Mouse (Mus musculus) forebrain, embryonic 13.5 days (tissue): ENCODE measurements around the gene Dcun1d4. TPM values are rescaled to one million over a fixed set of nuclear protein-coding genes. Genes with fewer than 3 reads are reported as not detected.

Experiments used
- ATAC-seq: fragments of 200-750 bp; cut with Nextera tagmentation; 2 replicates; pipeline ENCODE4 v1.8.0; 2017
- H3K27ac ChIP-seq: fragments of 300-500 bp; sonication (generic); 2 replicates; pipeline ENCODE4 v1.5.1; 2015; ENCODE audit warnings: inconsistent platforms, mild to moderate bottlenecking, moderate library complexity
- H3K27me3 ChIP-seq: fragments of 300-500 bp; sonication (generic); 2 replicates; pipeline ENCODE4 v1.6.1; 2015; ENCODE audit warnings: mild to moderate bottlenecking, inconsistent platforms
- H3K36me3 ChIP-seq: fragments of 300-500 bp; sonication (generic); 2 replicates; pipeline ENCODE4 v1.6.1; 2015; ENCODE audit warnings: mild to moderate bottlenecking, inconsistent platforms; ENCODE audit not compliant: poor library complexity, severe bottlenecking
- H3K4me1 ChIP-seq: fragments of 300-500 bp; sonication (generic); 2 replicates; pipeline ENCODE4 v1.6.1; 2015; ENCODE audit warnings: inconsistent platforms
- H3K4me2 ChIP-seq: fragments of 300-500 bp; sonication (generic); 2 replicates; pipeline ENCODE4 v1.6.1; 2015; ENCODE audit warnings: inconsistent platforms, mild to moderate bottlenecking, moderate library complexity
- H3K4me3 ChIP-seq: fragments of 300-500 bp; sonication (generic); 2 replicates; pipeline ENCODE4 v1.5.1; 2015; ENCODE audit warnings: mild to moderate bottlenecking, inconsistent platforms
- H3K9ac ChIP-seq: fragments of 300-500 bp; sonication (generic); 2 replicates; pipeline ENCODE4 v1.6.1; 2015; ENCODE audit warnings: mild to moderate bottlenecking, inconsistent platforms
- H3K9me3 ChIP-seq: fragments of 300-500 bp; sonication (generic); replicated peaks from 2 replicates; pipeline ENCODE4 v1.6.1; 2016; ENCODE audit warnings: inconsistent platforms
- WGBS: fragments of 180-500 bp; shearing (Covaris S2); methylation state at CpG from one replicate; pipeline ENCODE4 v1.1.7; 2015; 5-methylcytosine and 5-hydroxymethylcytosine counted together
- polyA plus RNA-seq: library from polyadenylated mRNA; unstranded; fragments of >200 nt; fragmentation: Nextera tagmentation; extraction: Ambion mirVana; gene quantifications from 2 replicates; pipeline ENCODE4 v1.2.1, GENCODE M21; 2015

Dcun1d4 gene
- polyA plus RNA-seq, 1 experiment from 2014 or later: 42.8 TPM

GRCm38 (mm10) chr5:73537669-73538068 is 56.9 kb downstream of the Dcun1d4 start:
- Histone ChIP-seq H3K27me3 (no peaks in the 10 kb centered on the region), H3K4me1 (no peaks in the 10 kb centered on the region), H3K36me3 (peaks cover 71% of the 10 kb centered on the region), H3K9ac (no peak overlapping the region), H3K27ac (no peak overlapping the region), H3K4me3 (no peak overlapping the region), H3K9me3 (no peaks in the 10 kb centered on the region), H3K4me2 (no peak overlapping the region)
- ATAC-seq: no peak
- 95% methylated on average over 12 of the region's 12 CpGs for WGBS

DNA sequence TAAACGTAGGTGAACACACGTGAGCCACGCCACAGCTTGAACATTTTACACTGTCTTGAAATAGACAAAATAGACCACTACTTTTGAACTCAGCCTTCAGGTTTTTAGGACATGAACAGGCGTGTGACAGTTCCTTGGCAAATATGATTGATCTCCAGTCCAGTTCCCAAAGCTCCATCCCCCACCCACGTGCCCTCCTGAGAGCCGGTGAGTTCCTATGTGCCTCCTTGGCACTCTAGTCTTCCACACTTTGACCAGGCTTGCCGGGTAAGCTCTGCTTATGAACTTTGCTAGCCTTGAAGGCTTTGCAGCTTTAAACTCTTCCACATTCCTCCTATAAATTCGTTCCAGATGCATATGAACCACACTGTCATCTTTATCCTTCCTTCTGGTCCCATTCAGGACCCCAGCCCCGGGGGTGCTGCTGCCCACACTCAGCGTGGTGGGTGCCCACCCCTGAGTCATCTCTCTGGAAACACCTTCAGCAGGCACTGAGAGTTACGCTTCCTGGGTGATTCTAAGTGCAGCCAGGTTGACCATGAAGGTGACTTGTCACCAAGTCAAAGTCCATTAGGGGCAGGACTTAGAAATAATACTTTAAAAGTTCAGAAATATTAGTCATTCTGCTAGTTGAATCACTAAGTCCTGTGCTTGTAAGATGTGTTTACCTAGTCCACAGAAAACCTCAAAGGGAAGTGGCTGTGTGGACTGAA is 57.9 kb downstream of the Dcun1d4 start:
- no peak for ATAC-seq
- Histone ChIP-seq H3K9me3 (no peaks in the 10 kb centered on the region), H3K4me2 (no peak overlapping the region), H3K27ac (no peak overlapping the region), H3K9ac (no peak overlapping the region), H3K27me3 (no peaks in the 10 kb centered on the region), H3K4me3 (no peak overlapping the region), H3K4me1 (no peaks in the 10 kb centered on the region), H3K36me3 (peaks cover 67% of the 10 kb centered on the region)
- 93% methylated on average over 11 of the region's 11 CpGs for WGBS

GRCm38 (mm10) chr5:73539848-73540510 is 59.2 kb downstream of the Dcun1d4 start:
- H3K27ac ChIP-seq: no peak overlapping the region
- no peaks in the 10 kb centered on the region for H3K27me3 ChIP-seq
- peak; percentile 86 for ATAC-seq
- H3K4me2 ChIP-seq: no peak overlapping the region
- WGBS: 62% methylated on average over 6 of the region's 6 CpGs
- no peaks in the 10 kb centered on the region for H3K9me3 ChIP-seq
- 0 out of 2 replicates have a peak overlapping the region, but pooled peaks have one; percentile 1 for H3K9ac ChIP-seq
- no peaks in the 10 kb centered on the region for H3K4me1 ChIP-seq
- H3K36me3 ChIP-seq: peaks cover 68% of the 10 kb centered on the region
- no peak overlapping the region for H3K4me3 ChIP-seq

DNA sequence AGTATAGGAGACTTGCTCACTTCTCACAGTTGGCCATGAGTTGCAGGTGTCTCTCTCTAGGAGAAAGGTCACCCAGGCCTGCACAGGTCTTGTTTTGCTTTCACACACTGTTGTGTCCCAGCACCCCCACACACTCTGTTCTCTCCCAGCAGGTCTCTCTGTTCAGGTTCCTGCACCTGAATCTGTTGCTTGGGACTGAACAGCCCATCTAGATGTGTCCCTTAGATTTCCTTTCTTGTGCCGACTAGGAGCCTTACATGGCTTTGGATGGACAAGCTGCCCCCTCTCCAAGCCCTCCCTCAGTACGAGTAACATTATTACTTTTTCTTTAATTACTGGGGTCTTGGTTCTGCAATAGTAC is 59.7 kb downstream of the Dcun1d4 start:
- peaks cover 69% of the 10 kb centered on the region for H3K36me3 ChIP-seq

GRCm38 (mm10) chr5:73544111-73544753 is 63.4 kb downstream of the Dcun1d4 start:
- ATAC-seq: no peak
- Histone ChIP-seq H3K9me3 (no peaks in the 10 kb centered on the region), H3K27me3 (no peaks in the 10 kb centered on the region), H3K4me1 (no peaks in the 10 kb centered on the region), H3K9ac (no peak overlapping the region), H3K27ac (no peak overlapping the region), H3K4me3 (no peak overlapping the region), H3K36me3 (peaks cover 55% of the 10 kb centered on the region), H3K4me2 (no peak overlapping the region)
- WGBS: 90% methylated on average over 10 of the region's 10 CpGs

More for the DNA sequence above, 59.7 kb downstream of the Dcun1d4 start:
- Histone ChIP-seq H3K4me1 (no peaks in the 10 kb centered on the region), H3K4me3 (no peak overlapping the region), H3K9me3 (no peaks in the 10 kb centered on the region), H3K4me2 (no peak overlapping the region), H3K27ac (no peak overlapping the region), H3K27me3 (no peaks in the 10 kb centered on the region), H3K9ac (no peak overlapping the region)
- WGBS: 97% methylated on average over 2 of the region's 2 CpGs
- ATAC-seq: no peak

GRCm38 (mm10) chr5:73545641-73546040 is 64.8 kb downstream of the Dcun1d4 start:
- Histone ChIP-seq H3K4me3 (no peak overlapping the region), H3K4me1 (no peaks in the 10 kb centered on the region), H3K27me3 (no peaks in the 10 kb centered on the region), H3K9ac (no peak overlapping the region), H3K36me3 (peaks cover 52% of the 10 kb centered on the region), H3K4me2 (no peak overlapping the region), H3K9me3 (no peaks in the 10 kb centered on the region), H3K27ac (no peak overlapping the region)
- 79% methylated on average over 6 of the region's 6 CpGs for WGBS
- no peak for ATAC-seq

DNA sequence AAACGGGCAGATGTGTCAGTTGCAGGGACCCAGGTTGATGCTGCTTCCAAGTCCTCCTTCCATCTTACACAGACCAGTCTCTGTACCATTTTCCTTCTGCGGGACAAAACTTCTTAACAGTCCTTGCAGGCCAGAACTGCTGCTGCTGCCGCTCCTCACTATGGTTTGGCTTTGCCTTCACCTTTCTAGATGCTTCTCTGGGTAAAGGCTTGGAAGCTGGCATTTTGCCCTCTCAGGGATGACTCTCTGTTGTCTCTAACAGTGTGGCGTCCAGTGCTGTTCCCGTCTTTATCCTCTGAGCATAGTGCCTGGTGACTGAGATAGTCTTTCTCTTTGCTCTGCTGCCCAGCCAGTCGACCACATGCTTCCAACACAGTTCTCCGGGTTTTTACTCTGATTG is 66.5 kb downstream of the Dcun1d4 start:
- H3K9ac ChIP-seq: no peak overlapping the region
- no peak overlapping the region for H3K4me2 ChIP-seq
- no peak for ATAC-seq
- H3K27ac ChIP-seq: no peak overlapping the region
- no peaks in the 10 kb centered on the region for H3K27me3 ChIP-seq
- H3K36me3 ChIP-seq: peaks cover 44% of the 10 kb centered on the region
- 88% methylated on average over 7 of the region's 7 CpGs for WGBS
- H3K9me3 ChIP-seq: no peaks in the 10 kb centered on the region
- no peak overlapping the region for H3K4me3 ChIP-seq
- H3K4me1 ChIP-seq: no peaks in the 10 kb centered on the region

GRCm38 (mm10) chr5:73548237-73548636 is 67.4 kb downstream of the Dcun1d4 start:
- Histone ChIP-seq H3K4me2 (no peak overlapping the region), H3K9me3 (no peaks in the 10 kb centered on the region), H3K4me3 (no peak overlapping the region), H3K36me3 (peaks cover 45% of the 10 kb centered on the region), H3K27me3 (no peaks in the 10 kb centered on the region), H3K4me1 (no peaks in the 10 kb centered on the region), H3K27ac (no peak overlapping the region), H3K9ac (no peak overlapping the region)
- no peak for ATAC-seq
- 91% methylated on average over 7 of the region's 7 CpGs for WGBS

- no peak for ATAC-seq
- H3K4me1 ChIP-seq: no peaks in the 10 kb centered on the region
- peaks cover 48% of the 10 kb centered on the region for H3K36me3 ChIP-seq
- H3K4me3 ChIP-seq: no peak overlapping the region
- no peak overlapping the region for H3K4me2 ChIP-seq
- H3K9ac ChIP-seq: no peak overlapping the region
- no peak overlapping the region for H3K27ac ChIP-seq
- 96% methylated on average over 1 of the region's 1 CpGs for WGBS
- H3K9me3 ChIP-seq: no peaks in the 10 kb centered on the region
- H3K27me3 ChIP-seq: no peaks in the 10 kb centered on the region
Observed at GRCm38 (mm10) chr5:73548838-73549237, 68.0 kb downstream of the Dcun1d4 start.

- ATAC-seq: no peak
- no peaks in the 10 kb centered on the region for H3K27me3 ChIP-seq
- no peak overlapping the region for H3K27ac ChIP-seq
- H3K36me3 ChIP-seq: peaks cover 29% of the 10 kb centered on the region
- H3K9ac ChIP-seq: no peak overlapping the region
- WGBS: 85% methylated on average over 5 of the region's 5 CpGs
- H3K4me3 ChIP-seq: no peak overlapping the region
- H3K4me2 ChIP-seq: no peak overlapping the region
- no peaks in the 10 kb centered on the region for H3K9me3 ChIP-seq
- no peaks in the 10 kb centered on the region for H3K4me1 ChIP-seq
Observed at GRCm38 (mm10) chr5:73551836-73552235, 71.0 kb downstream of the Dcun1d4 start.

GRCm38 (mm10) chr5:73553903-73554302 is 73.1 kb downstream of the Dcun1d4 start:
- no peak for ATAC-seq
- no peak overlapping the region for H3K4me2 ChIP-seq
- H3K9ac ChIP-seq: no peak overlapping the region
- no peaks in the 10 kb centered on the region for H3K9me3 ChIP-seq
- WGBS: 92% methylated on average over 11 of the region's 11 CpGs
- no peaks in the 10 kb centered on the region for H3K4me1 ChIP-seq
- peaks cover 40% of the 10 kb centered on the region for H3K36me3 ChIP-seq
- H3K27ac ChIP-seq: no peak overlapping the region
- H3K4me3 ChIP-seq: no peak overlapping the region
- H3K27me3 ChIP-seq: no peaks in the 10 kb centered on the region

- Histone ChIP-seq H3K9me3 (no peaks in the 10 kb centered on the region), H3K4me3 (no peak overlapping the region), H3K27me3 (no peaks in the 10 kb centered on the region), H3K27ac (no peak overlapping the region), H3K36me3 (peaks cover 51% of the 10 kb centered on the region), H3K4me1 (no peaks in the 10 kb centered on the region), H3K4me2 (no peak overlapping the region), H3K9ac (no peak overlapping the region)
- no peak for ATAC-seq
- 83% methylated on average over 8 of the region's 8 CpGs for WGBS
Observed at GRCm38 (mm10) chr5:73555096-73555852, 74.5 kb downstream of the Dcun1d4 start.
